Mouse (Mus musculus) heart, embryonic 11.5 days (tissue): Measurements from ENCODE around the gene Vwf. TPM values are rescaled to one million over a fixed set of nuclear protein-coding genes. Genes with fewer than 3 reads are reported as not detected.

Experiments
- ATAC-seq: fragments of 200-750 bp; cut with Nextera tagmentation; replicated peaks from 2 replicates; pipeline ENCODE4 v1.8.0; 2017; ENCODE audit warnings: moderate library complexity; ENCODE audit not compliant: insufficient number of reproducible peaks, low FRiP score, low TSS enrichment
- H3K27ac ChIP-seq: fragments of 300-500 bp; sonication (generic); 2 replicates; pipeline ENCODE4 v1.5.1; 2014; ENCODE audit warnings: mild to moderate bottlenecking, low read depth, low read length
- H3K27me3 ChIP-seq: fragments of 300-500 bp; sonication (generic); 2 replicates; pipeline ENCODE4 v1.6.1; 2014; ENCODE audit warnings: mild to moderate bottlenecking, low read length, mixed read lengths; ENCODE audit not compliant: control insufficient read depth, insufficient read depth
- H3K36me3 ChIP-seq: fragments of 300-500 bp; sonication (generic); 2 replicates; pipeline ENCODE4 v1.6.1; 2014; ENCODE audit warnings: mild to moderate bottlenecking, low read length, moderate library complexity, mixed read lengths; ENCODE audit not compliant: control insufficient read depth, insufficient read depth
- H3K4me1 ChIP-seq: fragments of 300-500 bp; sonication (generic); 2 replicates; pipeline ENCODE4 v1.6.1; 2014; ENCODE audit warnings: low read length; ENCODE audit not compliant: control insufficient read depth, insufficient read depth
- H3K4me2 ChIP-seq: fragments of 300-500 bp; sonication (generic); 2 replicates; pipeline ENCODE4 v1.6.1; 2014; ENCODE audit warnings: mild to moderate bottlenecking, moderate library complexity
- H3K4me3 ChIP-seq: fragments of 300-500 bp; sonication (generic); 2 replicates; pipeline ENCODE4 v1.5.1; 2014; ENCODE audit warnings: low read depth, low read length
- H3K9ac ChIP-seq: fragments of 300-500 bp; sonication (generic); 2 replicates; pipeline ENCODE4 v1.6.1; 2014; ENCODE audit warnings: mild to moderate bottlenecking, low read depth, low read length, moderate library complexity
- H3K9me3 ChIP-seq: fragments of 300-500 bp; sonication (generic); replicated peaks from 2 replicates; pipeline ENCODE4 v1.6.1; 2016; ENCODE audit warnings: low read length; ENCODE audit not compliant: control insufficient read depth
- WGBS: fragments of 180-500 bp; shearing (Covaris S2); extraction: QIAGEN DNeasy Blood & Tissue Kit; methylation state at CpG from one replicate; pipeline ENCODE4 v1.1.7; 2014; ENCODE audit not compliant: insufficient replicate concordance; 5-methylcytosine and 5-hydroxymethylcytosine counted together
- polyA plus RNA-seq: library from polyadenylated mRNA; unstranded; fragments of >200 nt; fragmentation: Nextera tagmentation; extraction: Ambion mirVana; gene quantifications from 2 replicates; pipeline ENCODE4 v1.2.1, GENCODE M21; 2014

The Vwf gene
- polyA plus RNA-seq, 1 experiment from 2014 or later = 32.2 TPM

- H3K4me3 ChIP-seq = no peak overlapping the region
- 70% methylated on average over 5 of the region's 5 CpGs for WGBS
- no peak for ATAC-seq
- no peak overlapping the region for H3K27ac ChIP-seq
- no peaks in the 10 kb centered on the region for H3K36me3 ChIP-seq
- H3K4me1 ChIP-seq = no peaks in the 10 kb centered on the region
- H3K4me2 ChIP-seq = no peak overlapping the region
- no peaks in the 10 kb centered on the region for H3K9me3 ChIP-seq
- no peaks in the 10 kb centered on the region; the same call in 1 of the 2 replicates for H3K27me3 ChIP-seq
- H3K9ac ChIP-seq = no peak overlapping the region
Observed at GRCm38 (mm10) chr6:125727484-125727911, 180.9 kb downstream of the Vwf start.

GRCm38 (mm10) chr6:125729471-125729870 is 182.9 kb downstream of the Vwf start:
- Histone ChIP-seq H3K4me3 (no peak overlapping the region), H3K27me3 (no peaks in the 10 kb centered on the region; the same call in 1 of the 2 replicates), H3K4me2 (no peak overlapping the region), H3K36me3 (no peaks in the 10 kb centered on the region), H3K27ac (no peak overlapping the region), H3K9me3 (no peaks in the 10 kb centered on the region), H3K9ac (no peak overlapping the region), H3K4me1 (no peaks in the 10 kb centered on the region)
- no peak for ATAC-seq
- 73% methylated on average over 6 of the region's 6 CpGs for WGBS

- Histone ChIP-seq H3K4me1 (no peaks in the 10 kb centered on the region), H3K27ac (no peak overlapping the region), H3K36me3 (no peaks in the 10 kb centered on the region), H3K9me3 (no peaks in the 10 kb centered on the region), H3K4me3 (no peak overlapping the region), H3K27me3 (no peaks in the 10 kb centered on the region; the same call in 1 of the 2 replicates), H3K9ac (no peak overlapping the region), H3K4me2 (no peak overlapping the region)
- no peak for ATAC-seq
- 65% methylated on average over 11 of the region's 11 CpGs for WGBS
Observed at GRCm38 (mm10) chr6:125729986-125730535, 183.5 kb downstream of the Vwf start.

Other genes starting within 250 kb of the Vwf start
- 35.0 and 40.7 TPM in 2 replicates for gene Ltbr, start 232.9 kb upstream of the Vwf start, polyA plus RNA-seq
- gene Scnn1a, start 226.1 kb upstream of the Vwf start, polyA plus RNA-seq = 0.69 and 0.93 TPM in 2 replicates
- gene Tnfrsf1a, start 197.4 kb upstream of the Vwf start, polyA plus RNA-seq = 33.3 and 37.0 TPM in 2 replicates
- not detected in 2 replicates for gene Plekhg6, start 166.0 kb upstream of the Vwf start, polyA plus RNA-seq
- gene Cd9, start 52.0 kb upstream of the Vwf start, polyA plus RNA-seq = 70.9 and 80.8 TPM in 2 replicates
- 0.65 and 0.86 TPM in 2 replicates for gene Ano2, start 143.6 kb downstream of the Vwf start, polyA plus RNA-seq